In the genomic region with DNA sequence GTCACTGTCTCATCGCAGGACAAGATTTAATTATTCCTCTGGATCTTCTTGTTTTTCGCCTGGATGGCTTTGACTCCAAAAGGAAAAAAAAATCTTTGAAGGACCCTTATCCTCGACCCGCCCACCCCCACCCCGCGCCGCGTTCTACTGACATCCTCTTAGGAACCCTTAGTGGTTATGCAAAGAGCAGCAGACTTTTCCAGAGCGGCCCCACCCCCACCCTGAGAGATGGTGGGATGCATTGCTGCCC, we compare ENCODE assay signal across 8 mouse cellular contexts. TPM values are rescaled to one million over a fixed set of nuclear protein-coding genes. Genes with fewer than 3 reads are reported as not detected.
DNase-seq lines count a peak whose midpoint lies in the region; ATAC-seq lines count a peak whose summit lies in the region.

No protein-coding gene starts in this region.

- DNase-seq in adrenal gland, postnatal 10 days: peak; percentile 78
- no peak for DNase-seq in adrenal gland, adult 8-10 months
- DNase-seq in ES-CJ7 (ENCODE audit: low read depth, low spot score): peak; percentile 69
- peak; percentile 90 for DNase-seq in hindbrain, embryonic 10.5 days (ENCODE audit: low spot score)
- DNase-seq in limb, embryonic 11.5 days (ENCODE audit: low spot score): no peak
- DNase-seq in midbrain, embryonic 11.5 days (ENCODE audit: low spot score, missing footprints): peak; percentile 97
- DNase-seq in urinary bladder, postnatal 14 days (ENCODE audit: low spot score): peak; percentile 52

- no peak for ATAC-seq in embryonic facial prominence, embryonic 15.5 days (ENCODE audit: insufficient number of reproducible peaks, low FRiP score, low TSS enrichment, low read depth)
- 0 out of 2 replicates have a peak, but pooled peaks have one; percentile 26 for ATAC-seq in limb, embryonic 11.5 days (ENCODE audit: insufficient number of reproducible peaks, low FRiP score, low TSS enrichment, low read depth)
- peak; percentile 50 for ATAC-seq in midbrain, embryonic 11.5 days (ENCODE audit: low FRiP score)

- peak overlapping the region; percentile 92 for H3K4me2 ChIP-seq in embryonic facial prominence, embryonic 15.5 days (replicated peaks)
- H3K4me2 ChIP-seq in limb, embryonic 11.5 days (ENCODE audit: low read depth, severe bottlenecking): peak overlapping the region; percentile 75
- H3K4me2 ChIP-seq in midbrain, embryonic 11.5 days: peak overlapping the region; percentile 93

- H3K4me3 ChIP-seq in embryonic facial prominence, embryonic 15.5 days (replicated peaks): peak overlapping the region; percentile 80
- peak overlapping the region; percentile 85 for H3K4me3 ChIP-seq in hindbrain, embryonic 10.5 days
- peak overlapping the region; percentile 73 for H3K4me3 ChIP-seq in limb, embryonic 11.5 days (ENCODE audit: low read depth, low read length)
- H3K4me3 ChIP-seq in midbrain, embryonic 11.5 days (ENCODE audit: low read depth, low read length): peak overlapping the region; percentile 46

- no peaks in the 10 kb centered on the region for H3K27me3 ChIP-seq in embryonic facial prominence, embryonic 15.5 days
- peaks cover 13% of the 10 kb centered on the region; the same call in 1 of the 2 replicates for H3K27me3 ChIP-seq in hindbrain, embryonic 10.5 days (ENCODE audit: insufficient read depth, poor library complexity, severe bottlenecking)
- H3K27me3 ChIP-seq in limb, embryonic 11.5 days (ENCODE audit: control insufficient read depth, insufficient read depth, low read length): no peaks in the 10 kb centered on the region
- H3K27me3 ChIP-seq in midbrain, embryonic 11.5 days (ENCODE audit: control insufficient read depth, insufficient read depth, low read length): no peaks in the 10 kb centered on the region

- no peaks in the 10 kb centered on the region for H3K9me3 ChIP-seq in embryonic facial prominence, embryonic 15.5 days (replicated peaks)
- no peaks in the 10 kb centered on the region for H3K9me3 ChIP-seq in hindbrain, embryonic 10.5 days
- no peaks in the 10 kb centered on the region for H3K9me3 ChIP-seq in limb, embryonic 11.5 days (ENCODE audit: control insufficient read depth, low read length)
- H3K9me3 ChIP-seq in midbrain, embryonic 11.5 days (ENCODE audit: control insufficient read depth, low read length): no peaks in the 10 kb centered on the region

- H3K4me1 ChIP-seq in embryonic facial prominence, embryonic 15.5 days: peaks cover 42% of the 10 kb centered on the region
- H3K4me1 ChIP-seq in hindbrain, embryonic 10.5 days (replicated peaks): peaks cover 63% of the 10 kb centered on the region
- H3K4me1 ChIP-seq in limb, embryonic 11.5 days (ENCODE audit: control insufficient read depth, insufficient read depth, low read length): peaks cover 18% of the 10 kb centered on the region
- H3K4me1 ChIP-seq in midbrain, embryonic 11.5 days (ENCODE audit: control insufficient read depth, insufficient read depth, low read length): peaks cover 29% of the 10 kb centered on the region

- under 1% methylated on average over 9 of the region's 9 CpGs for WGBS in embryonic facial prominence, embryonic 15.5 days
- WGBS in hindbrain, embryonic 10.5 days: 0% methylated on average over 9 of the region's 9 CpGs
- WGBS in limb, embryonic 11.5 days: 0% methylated on average over 9 of the region's 9 CpGs
- under 1% methylated on average over 9 of the region's 9 CpGs for WGBS in midbrain, embryonic 11.5 days

- H3K9ac ChIP-seq in embryonic facial prominence, embryonic 15.5 days: peak overlapping the region; percentile 51
- peak overlapping the region; percentile 77 for H3K9ac ChIP-seq in limb, embryonic 11.5 days (ENCODE audit: low read length)
- H3K9ac ChIP-seq in midbrain, embryonic 11.5 days (ENCODE audit: low read length): peak overlapping the region; percentile 84

- H3K36me3 ChIP-seq in embryonic facial prominence, embryonic 15.5 days: no peaks in the 10 kb centered on the region
- no peaks in the 10 kb centered on the region for H3K36me3 ChIP-seq in hindbrain, embryonic 10.5 days
- H3K36me3 ChIP-seq in limb, embryonic 11.5 days (ENCODE audit: control insufficient read depth, insufficient read depth, low read length): no peaks in the 10 kb centered on the region
- no peaks in the 10 kb centered on the region for H3K36me3 ChIP-seq in midbrain, embryonic 11.5 days (ENCODE audit: control insufficient read depth, insufficient read depth, low read length)

- peak overlapping the region; percentile 98 for H3K27ac ChIP-seq in embryonic facial prominence, embryonic 15.5 days (replicated peaks)
- H3K27ac ChIP-seq in hindbrain, embryonic 10.5 days: peak overlapping the region; percentile 98
- peak overlapping the region; percentile 98 for H3K27ac ChIP-seq in limb, embryonic 11.5 days (replicated peaks; ENCODE audit: low read depth, low read length)
- H3K27ac ChIP-seq in midbrain, embryonic 11.5 days (ENCODE audit: low read depth, low read length): peak overlapping the region; percentile 96

RNA-seq across cellular contexts. Expression of a gene that starts 2.3 kb away (rescaled TPM):
- 100 to 1,000 TPM; 295 to 323 TPM for total RNA-seq in adrenal gland, postnatal 10 days (2021)
- total RNA-seq in adrenal gland, adult 8-10 months (2022): 100 to 1,000 TPM; 302 to 463 (median 440) TPM
- polyA plus RNA-seq in embryonic facial prominence, embryonic 15.5 days (2015; fragmentation: Nextera tagmentation; extraction: Ambion mirVana): 295 and 296 TPM in 2 replicates
- 360 and 369 TPM in 2 replicates for polyA plus RNA-seq in hindbrain, embryonic 10.5 days (2016; fragmentation: Nextera tagmentation; extraction: Ambion mirVana)
- polyA plus RNA-seq in limb, embryonic 11.5 days (2014; fragmentation: Nextera tagmentation; extraction: Ambion mirVana): 384 and 406 TPM in 2 replicates
- polyA plus RNA-seq in midbrain, embryonic 11.5 days (2014; fragmentation: Nextera tagmentation; extraction: Ambion mirVana): 359 and 385 TPM in 2 replicates

Comparison
In these comparisons a context has a peak if more than half of its experiments do, and no peak if none do; other contexts are left out.
1. DNase-seq: peak in adrenal gland, postnatal 10 days (single experiment), ES-CJ7 (single experiment), hindbrain, embryonic 10.5 days (single experiment), midbrain, embryonic 11.5 days (single experiment) and urinary bladder, postnatal 14 days (single experiment); none in adrenal gland, adult 8-10 months (single experiment) and limb, embryonic 11.5 days (single experiment).
2. Peak in every context shown above with its lines, with median percentiles within 50 percentile points of each other: H3K27ac ChIP-seq, H3K4me2 ChIP-seq, H3K4me3 ChIP-seq and H3K9ac ChIP-seq.